Mouse (Mus musculus) olfactory bulb, adult 2 months (tissue): ENCODE results near the gene Tsnaxip1. TPM values are rescaled to one million over a fixed set of nuclear protein-coding genes. Genes with fewer than 3 reads are reported as not detected.

Experiments used
- H3K27ac ChIP-seq: fragments of 200-500 bp; 2 replicates; pipeline ENCODE4 v1.5.1; 2012; ENCODE audit warnings: low read depth, low read length; ENCODE audit not compliant: insufficient read depth
- H3K4me1 ChIP-seq: fragments of 200-500 bp; 2 replicates; pipeline ENCODE4 v1.6.1; 2012; ENCODE audit warnings: low read length; ENCODE audit not compliant: control insufficient read depth, insufficient read depth
- H3K4me3 ChIP-seq: fragments of 200-500 bp; 2 replicates; pipeline ENCODE4 v1.5.1; 2012; ENCODE audit warnings: mild to moderate bottlenecking, low read depth, low read length, moderate library complexity; ENCODE audit not compliant: insufficient read depth
- CTCF ChIP-seq: fragments of 200-500 bp; IDR thresholded peaks from 2 replicates; pipeline ENCODE4 v1.5.1; 2012; ENCODE audit warnings: low read depth, mild to moderate bottlenecking, low read length, moderate library complexity; ENCODE audit not compliant: insufficient read depth
- POLR2A ChIP-seq: fragments of 200-500 bp; IDR thresholded peaks from 2 replicates; pipeline ENCODE4 v1.6.1; 2012; ENCODE audit warnings: mild to moderate bottlenecking, low read depth, low read length, moderate library complexity; ENCODE audit not compliant: insufficient read depth
- WGBS: fragments of 180-500 bp; shearing (Covaris S2); methylation state at CpG from one replicate; pipeline ENCODE4 v1.1.7; 2018; 5-methylcytosine and 5-hydroxymethylcytosine counted together
- polyA plus RNA-seq: library from polyadenylated mRNA; stranded (reverse); fragments of >200 nt; gene quantifications from 2 replicates; pipeline ENCODE4 v1.2.4, GENCODE M21; 2012; ENCODE audit warnings: low replicate concordance; ENCODE audit not compliant: missing spikeins, insufficient read depth, insufficient read length

Gene Tsnaxip1
- polyA plus RNA-seq, 1 experiment, result not detected

DNA sequence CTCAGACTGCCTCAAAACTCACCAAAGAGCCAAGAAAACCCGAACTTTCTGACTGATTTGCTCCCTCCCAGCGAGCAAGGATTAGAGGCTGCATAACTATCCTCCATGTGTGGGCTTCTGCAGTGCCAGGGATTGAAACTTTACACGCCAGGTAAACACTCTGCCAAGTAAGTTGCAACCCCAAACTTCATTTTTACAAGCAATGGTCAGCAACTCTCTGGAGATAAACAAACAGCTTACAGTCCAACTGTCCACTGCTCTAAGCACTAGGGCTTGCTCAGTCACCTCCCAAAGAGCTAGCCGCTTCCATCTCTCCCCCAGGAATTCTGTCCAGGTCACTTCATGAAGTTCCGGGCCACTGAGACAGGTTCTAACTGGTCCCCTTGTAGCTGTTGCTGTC lies 29.1 kb upstream of the Tsnaxip1 start:
- no peak for TF ChIP-seq CTCF
- no peak for TF ChIP-seq POLR2A
- no peak overlapping the region for H3K4me3 ChIP-seq
- 87% methylated on average over 5 of the region's 5 CpGs for WGBS
- H3K27ac ChIP-seq, result no peak overlapping the region
- H3K4me1 ChIP-seq, result peaks cover 6% of the 10 kb centered on the region; the same call in 1 of the 2 replicates

DNA sequence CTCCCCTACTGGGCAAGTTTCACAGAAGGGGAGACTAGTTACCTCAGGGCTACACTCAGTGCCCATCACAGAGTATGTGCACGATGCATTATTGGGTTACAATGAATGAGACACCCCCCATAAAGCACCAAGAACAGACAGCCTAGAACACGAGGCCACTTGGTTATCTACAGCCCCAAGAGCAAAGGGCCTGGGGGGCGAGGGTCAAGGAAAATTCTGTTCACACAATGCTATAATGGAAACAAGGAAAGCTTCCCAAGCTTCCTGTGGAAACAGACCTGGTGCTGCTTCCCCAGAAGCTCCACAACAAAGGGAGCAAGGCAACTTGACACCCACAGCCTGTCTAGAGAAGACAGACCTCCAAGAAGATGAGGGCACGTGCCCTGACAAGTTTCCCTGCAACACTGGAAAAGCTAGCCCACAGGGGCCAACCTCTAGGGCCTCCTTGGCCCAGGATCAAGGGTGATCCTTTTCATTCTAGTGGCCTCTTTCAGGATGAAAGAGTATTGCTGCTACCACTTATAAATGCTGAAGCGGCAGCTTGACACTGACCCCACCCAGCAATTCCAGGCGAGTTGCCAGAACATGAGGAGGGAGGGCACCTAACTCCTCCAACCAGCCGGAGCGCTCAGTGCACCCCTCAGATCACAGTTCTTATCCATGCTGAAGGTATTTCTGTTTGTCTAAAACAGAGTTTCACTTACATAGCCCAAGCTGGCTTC lies 28.3 kb upstream of the Tsnaxip1 start:
- WGBS, result 34% methylated on average over 8 of the region's 8 CpGs
- no peak overlapping the region for H3K4me3 ChIP-seq
- no peak overlapping the region for H3K27ac ChIP-seq
- H3K4me1 ChIP-seq, result peaks cover 6% of the 10 kb centered on the region; the same call in 1 of the 2 replicates
- TF ChIP-seq POLR2A, result no peak

DNA sequence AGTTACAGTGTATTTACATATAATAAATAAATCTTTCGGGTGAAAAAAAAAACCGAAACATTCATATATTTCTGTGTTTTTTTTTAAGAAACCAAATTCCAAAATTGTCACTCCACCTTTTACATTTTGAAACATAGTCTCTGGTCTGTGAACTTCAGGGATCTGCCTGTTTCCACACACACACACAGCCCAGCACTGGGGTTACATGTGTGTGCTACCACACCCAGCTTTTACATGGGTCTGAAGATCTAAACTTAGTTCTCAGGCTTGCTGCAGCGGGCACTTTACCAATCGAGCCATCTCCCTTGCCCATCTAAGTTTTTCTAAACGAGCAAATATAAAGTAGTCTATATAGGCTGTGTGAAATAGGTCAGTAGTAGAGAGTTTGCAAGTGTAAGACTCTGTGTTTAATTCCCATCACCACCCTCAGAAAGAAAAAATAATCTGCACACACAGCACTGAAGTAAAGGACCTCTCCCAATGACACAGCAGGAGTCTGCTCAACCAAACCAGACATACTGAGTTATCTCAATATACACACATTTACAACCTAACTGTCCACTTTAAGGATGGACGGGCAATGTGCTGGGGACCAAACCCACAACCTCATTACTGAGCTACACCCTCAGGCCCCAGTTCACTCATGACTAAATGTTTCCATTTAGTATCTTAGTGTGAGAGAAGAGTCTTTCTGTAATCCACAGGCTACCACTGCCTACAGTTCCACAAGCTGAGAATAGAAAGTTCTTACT lies 26.2 kb upstream of the Tsnaxip1 start:
- no peak overlapping the region for H3K4me3 ChIP-seq
- WGBS, result 91% methylated on average over 6 of the region's 6 CpGs
- TF ChIP-seq POLR2A, result no peak
- TF ChIP-seq CTCF, result no peak
- H3K27ac ChIP-seq, result no peak overlapping the region
- H3K4me1 ChIP-seq, result peaks cover 6% of the 10 kb centered on the region; the same call in 1 of the 2 replicates

DNA sequence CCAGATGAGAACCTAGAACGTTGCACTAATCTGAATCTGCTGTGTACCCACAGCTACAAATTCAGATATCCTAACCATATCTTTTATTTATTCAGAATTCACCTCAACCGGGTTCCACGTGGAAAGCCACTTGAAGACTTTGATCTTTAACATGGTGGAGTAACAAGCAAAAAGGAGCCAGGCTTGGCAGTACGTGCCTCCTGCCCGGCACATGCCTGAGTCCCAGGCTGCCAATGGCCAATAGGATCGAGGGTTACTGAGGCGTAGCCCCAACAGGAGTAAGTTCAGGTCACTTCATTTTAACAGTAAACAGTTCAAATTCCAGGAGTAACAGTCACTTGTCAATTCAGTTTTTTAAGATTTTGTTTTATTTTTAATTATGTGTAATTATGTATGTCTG lies 22.7 kb upstream of the Tsnaxip1 start:
- peaks cover 2% of the 10 kb centered on the region; the same call in 1 of the 2 replicates for H3K4me1 ChIP-seq
- TF ChIP-seq POLR2A (no peak), CTCF (no peak)
- WGBS, result 90% methylated on average over 7 of the region's 7 CpGs
- no peak overlapping the region for H3K27ac ChIP-seq
- H3K4me3 ChIP-seq, result no peak overlapping the region

DNA sequence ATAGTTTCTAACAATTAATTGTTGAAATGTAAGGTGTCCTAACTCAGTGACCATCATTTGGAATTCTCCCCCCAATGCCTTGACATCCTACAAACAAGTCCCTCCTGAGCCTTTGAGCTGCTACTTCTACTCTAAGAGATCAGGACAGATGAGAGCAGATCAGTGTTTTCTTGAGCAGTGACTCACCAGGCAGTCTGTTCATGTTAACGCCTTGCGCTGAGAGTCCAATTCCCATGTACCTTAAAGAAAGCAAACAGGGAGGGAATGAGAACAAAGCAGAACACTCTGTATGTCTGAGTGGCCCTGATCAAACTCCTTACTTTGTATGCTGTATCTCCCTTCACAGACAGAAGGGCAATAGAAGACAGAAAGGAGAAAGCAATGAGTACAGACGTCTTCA lies 22.2 kb upstream of the Tsnaxip1 start:
- Histone ChIP-seq H3K4me1 (peaks cover 2% of the 10 kb centered on the region; the same call in 1 of the 2 replicates), H3K4me3 (no peak overlapping the region), H3K27ac (no peak overlapping the region)
- 50% methylated on average over 3 of the region's 3 CpGs for WGBS
- TF ChIP-seq CTCF (no peak), POLR2A (no peak)

DNA sequence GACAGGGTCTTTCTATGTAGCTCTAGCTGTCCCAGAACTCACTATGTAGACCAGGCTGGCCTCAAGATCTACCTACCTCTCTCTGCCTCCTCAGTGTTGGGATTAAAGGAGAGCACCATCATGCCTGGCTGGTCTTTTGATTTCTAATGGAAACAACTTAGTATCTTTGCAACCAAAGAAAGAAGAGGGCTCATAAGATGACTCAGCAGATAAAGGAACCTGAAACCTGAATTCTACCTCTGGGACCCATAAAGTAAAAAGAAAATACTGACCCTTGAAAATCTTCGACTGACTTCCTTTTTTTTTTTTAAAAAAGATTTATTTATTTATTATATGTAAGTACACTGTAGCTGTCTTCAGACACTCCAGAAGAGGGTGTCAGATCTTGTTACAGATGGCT lies 21.6 kb upstream of the Tsnaxip1 start:
- TF ChIP-seq POLR2A (no peak), CTCF (no peak)
- Histone ChIP-seq H3K4me1 (peaks cover 3% of the 10 kb centered on the region), H3K4me3 (no peak overlapping the region), H3K27ac (no peak overlapping the region)
- WGBS, result 74% methylated on average over 1 of the region's 1 CpGs

DNA sequence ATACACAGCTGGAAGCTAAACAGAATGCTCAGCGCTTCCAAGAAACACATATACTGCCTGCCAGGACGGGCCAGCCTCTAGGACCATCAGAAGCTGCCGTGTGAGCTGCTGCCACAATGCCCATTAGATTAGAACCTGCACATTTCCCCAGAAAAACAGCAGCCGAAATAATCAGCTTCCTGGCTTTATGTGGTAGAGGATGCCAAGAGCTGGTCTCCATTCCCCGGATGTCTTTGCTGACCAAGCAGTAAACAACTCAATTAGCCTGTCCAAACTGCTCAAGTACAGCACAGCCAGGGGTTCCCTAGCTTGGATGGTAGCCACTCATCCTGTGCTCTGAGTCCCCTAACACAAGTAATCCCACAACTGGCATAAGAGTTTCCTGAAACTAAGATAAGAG lies 19.8 kb upstream of the Tsnaxip1 start:
- WGBS, result 33% methylated on average over 5 of the region's 5 CpGs
- TF ChIP-seq CTCF (no peak), POLR2A (no peak)
- peaks cover 5% of the 10 kb centered on the region for H3K4me1 ChIP-seq
- H3K4me3 ChIP-seq, result no peak overlapping the region
- H3K27ac ChIP-seq, result no peak overlapping the region

DNA sequence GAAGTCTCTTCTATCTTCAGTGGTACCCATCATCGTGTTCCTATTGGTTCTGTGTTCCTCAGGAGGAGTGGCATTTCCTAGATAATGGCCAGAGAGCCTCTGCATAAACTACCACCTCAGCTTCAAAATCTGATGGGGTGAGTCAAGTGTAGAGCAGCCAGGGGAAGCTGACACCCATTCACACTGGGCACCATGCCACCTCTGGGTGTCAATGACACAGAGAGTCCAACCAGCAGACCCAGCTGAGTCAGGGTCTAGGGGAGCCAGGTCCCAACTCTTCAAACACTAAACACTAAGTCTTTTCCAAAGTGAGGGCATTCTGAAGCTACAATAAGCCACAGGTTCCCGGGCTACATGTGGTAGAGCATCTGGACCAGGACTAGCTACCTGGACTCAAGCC lies 19.1 kb upstream of the Tsnaxip1 start:
- H3K27ac ChIP-seq, result no peak overlapping the region
- peaks cover 5% of the 10 kb centered on the region for H3K4me1 ChIP-seq
- H3K4me3 ChIP-seq, result no peak overlapping the region
- 91% methylated on average over 2 of the region's 2 CpGs for WGBS
- TF ChIP-seq CTCF (no peak), POLR2A (no peak)

DNA sequence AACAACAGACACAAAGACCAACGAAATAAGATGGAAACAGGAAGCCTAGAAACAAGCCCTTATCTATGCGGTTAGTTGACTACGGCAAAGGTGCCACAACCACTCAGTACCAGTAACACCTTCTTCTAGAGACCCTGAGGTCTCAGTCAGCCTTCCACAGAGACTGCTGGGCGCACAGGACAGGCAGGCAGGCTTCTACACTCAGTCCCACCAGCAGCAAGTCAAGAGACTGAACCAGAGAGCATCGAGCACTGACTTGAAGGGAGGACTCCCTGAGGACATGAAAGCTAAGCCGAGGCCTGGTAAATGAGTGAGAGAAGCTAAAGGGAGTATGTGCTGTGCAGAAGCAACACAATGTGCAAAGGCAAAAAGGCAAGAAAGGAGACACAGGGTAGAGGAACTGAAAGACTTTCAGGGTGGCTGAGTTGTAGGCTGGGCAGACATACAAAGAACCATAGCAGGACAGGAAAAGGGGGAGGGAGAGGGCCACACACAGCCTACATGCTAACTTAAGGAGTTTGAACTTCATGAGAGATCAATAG lies 17.2 kb upstream of the Tsnaxip1 start:
- 88% methylated on average over 6 of the region's 6 CpGs for WGBS
- TF ChIP-seq CTCF (no peak), POLR2A (no peak)
- no peak overlapping the region for H3K27ac ChIP-seq
- no peak overlapping the region for H3K4me3 ChIP-seq
- H3K4me1 ChIP-seq, result peaks cover 5% of the 10 kb centered on the region
